Mouse (Mus musculus): ENCODE measurements around the gene Lag3. TPM values are rescaled to one million over a fixed set of nuclear protein-coding genes. Genes with fewer than 3 reads are reported as not detected.

Lag3 gene
- total and polyA plus RNA-seq, 3 experiments: 0.52 to 2.0 (median 1.2) TPM

- H3K79me2 ChIP-seq (replicated peaks; ENCODE audit: control insufficient read depth, extremely low read depth, insufficient read depth, poor library complexity, severe bottlenecking): no peaks in the 10 kb centered on the region
- no peaks in the 10 kb centered on the region for H3K27me3 ChIP-seq (replicated peaks)
- H3K36me3 ChIP-seq (replicated peaks in 1 of 2; ENCODE audit: control insufficient read depth in 1 of 2, insufficient read depth in 1 of 2, low read length in 1 of 2): no peaks in the 10 kb centered on the region
- peaks cover 25 to 73% of the 10 kb centered on the region in 2 experiments for H3K4me1 ChIP-seq (ENCODE audit: control insufficient read depth in 1 of 2, insufficient read depth in 2 of 2)
- H3K4me2 ChIP-seq (ENCODE audit: insufficient read depth, low read depth, poor library complexity, severe bottlenecking): peak overlapping the region; percentile 65
- peak; percentile 94 for DNase-seq (ENCODE audit: extremely low read depth)
- peak overlapping the region; percentile 61 for H3K27ac ChIP-seq (ENCODE audit: insufficient read depth, low read depth)
- H3K9ac ChIP-seq (ENCODE audit: insufficient read depth, low read depth): peak overlapping the region; percentile 64
- in situ Hi-C loops (cut with MboI; ENCODE audit: low pct_ligation_motif_present, low pct_unique_long_range_greater_than_20kb, low sequenced_read_pairs) (loop anchor here (5.0 kb wide), 1 partner anchor 36 kb away; no protein-coding TSS in a partner anchor), dilution Hi-C loops (cut with MboI; ENCODE audit: extremely low pct_ligation_motif_present, extremely low pct_unique_long_range_greater_than_20kb, low sequenced_read_pairs) (no loop called here)
- TF ChIP-seq ZC3H11A (IDR thresholded peaks at IDR 0.05; ENCODE audit: low read depth, low read length): no peak
- no peak for TF ChIP-seq PAX5 (IDR thresholded peaks at IDR 0.05; ENCODE audit: low read length)
- no peak for TF ChIP-seq TBP (conservative IDR thresholded peaks at IDR 0.05; ENCODE audit: low read depth, low read length)
- TF ChIP-seq IRF4 (IDR thresholded peaks at IDR 0.05; ENCODE audit: low read depth, low read length): peak; percentile 40; the same call in 1 of the 2 replicates
- TF ChIP-seq ETS1 (conservative IDR thresholded peaks at IDR 0.05; ENCODE audit: low read depth, low read length): 0 out of 2 replicates have a peak, but pooled peaks have one; percentile 54
- TF ChIP-seq MAZ (IDR thresholded peaks at IDR 0.05; ENCODE audit: low read depth, low read length): no peak; the same call in 1 of the 2 replicates
- peak; percentile 92 for TF ChIP-seq BHLHE40 (IDR thresholded peaks at IDR 0.05; ENCODE audit: low read depth, low read length)
- TF ChIP-seq ELF1 (IDR thresholded peaks at IDR 0.05; ENCODE audit: low read depth, low read length): peak; percentile 23; the same call in 1 of the 2 replicates
- 0 out of 2 replicates have a peak, but pooled peaks have one; percentile 11 for TF ChIP-seq MAX (IDR thresholded peaks at IDR 0.05; ENCODE audit: low read length)
- no peak for TF ChIP-seq E2F4 (IDR thresholded peaks at IDR 0.05; ENCODE audit: insufficient replicate concordance, low read depth, low read length)
- TF ChIP-seq CTCF (conservative IDR thresholded peaks at IDR 0.05 in 1 of 2, IDR thresholded peaks at IDR 0.05 in 1 of 2; ENCODE audit: low read depth in 2 of 2, low read length in 2 of 2): peak; percentile 48 to 98
- TF ChIP-seq ZKSCAN1 (IDR thresholded peaks at IDR 0.05; ENCODE audit: borderline replicate concordance, low read depth, low read length): no peak
- TF ChIP-seq RAD21 (IDR thresholded peaks at IDR 0.05; ENCODE audit: low read depth, low read length): peak; percentile 88
- TF ChIP-seq GABPA (IDR thresholded peaks at IDR 0.05; ENCODE audit: insufficient replicate concordance, low read depth, low read length): no peak
- peak; percentile 89 for TF ChIP-seq SMC3 (IDR thresholded peaks at IDR 0.05; ENCODE audit: low read depth, low read length)
- TF ChIP-seq CHD1 (IDR thresholded peaks at IDR 0.05; ENCODE audit: low read depth, low read length): no peak
- peak; percentile 63; the same call in 1 of the 2 replicates for TF ChIP-seq SIN3A (IDR thresholded peaks at IDR 0.05; ENCODE audit: low read length)
- 0 out of 2 replicates have a peak, but pooled peaks have one; percentile 23 for TF ChIP-seq ZNF384 (IDR thresholded peaks at IDR 0.05; ENCODE audit: low read depth, low read length)
- peak; percentile 82 for TF ChIP-seq CHD2 (IDR thresholded peaks at IDR 0.05; ENCODE audit: low read length)
- peak; percentile 25; the same call in 1 of the 2 replicates for TF ChIP-seq MYC (IDR thresholded peaks at IDR 0.05; ENCODE audit: low read depth, low read length)
- TF ChIP-seq MEF2A (IDR thresholded peaks at IDR 0.05; ENCODE audit: borderline replicate concordance, low read depth, low read length): no peak
- TF ChIP-seq MXI1 (IDR thresholded peaks at IDR 0.05; ENCODE audit: low read depth, low read length): peak; percentile 38; the same call in 1 of the 2 replicates
- peak overlapping the region; percentile 29 to 56 (median 47) for H3K4me3 ChIP-seq (replicated peaks in 1 of 3; ENCODE audit: low read depth in 2 of 3, low read length in 2 of 3, poor library complexity in 1 of 3)
- no peaks in the 10 kb centered on the region for H3K9me3 ChIP-seq (replicated peaks; ENCODE audit: low read length)
These were observed 7.8 kb downstream of the Lag3 start for GRCm38 (mm10) chr6:124903580-124904151.
